Mouse (Mus musculus): ENCODE results near the gene Nckap5l.

- TF ChIP-seq CTCF (IDR thresholded peaks at IDR 0.05), result no peak
- no peak for TF ChIP-seq POLR2A (IDR thresholded peaks at IDR 0.05; ENCODE audit: insufficient read depth, low read depth, low read length)
These were observed 40.6 kb downstream of the Nckap5l start for GRCm38 (mm10) chr15:99416957-99417356.
